Comparison of ENCODE assay signal across 13 mouse cellular contexts in the genomic region with DNA sequence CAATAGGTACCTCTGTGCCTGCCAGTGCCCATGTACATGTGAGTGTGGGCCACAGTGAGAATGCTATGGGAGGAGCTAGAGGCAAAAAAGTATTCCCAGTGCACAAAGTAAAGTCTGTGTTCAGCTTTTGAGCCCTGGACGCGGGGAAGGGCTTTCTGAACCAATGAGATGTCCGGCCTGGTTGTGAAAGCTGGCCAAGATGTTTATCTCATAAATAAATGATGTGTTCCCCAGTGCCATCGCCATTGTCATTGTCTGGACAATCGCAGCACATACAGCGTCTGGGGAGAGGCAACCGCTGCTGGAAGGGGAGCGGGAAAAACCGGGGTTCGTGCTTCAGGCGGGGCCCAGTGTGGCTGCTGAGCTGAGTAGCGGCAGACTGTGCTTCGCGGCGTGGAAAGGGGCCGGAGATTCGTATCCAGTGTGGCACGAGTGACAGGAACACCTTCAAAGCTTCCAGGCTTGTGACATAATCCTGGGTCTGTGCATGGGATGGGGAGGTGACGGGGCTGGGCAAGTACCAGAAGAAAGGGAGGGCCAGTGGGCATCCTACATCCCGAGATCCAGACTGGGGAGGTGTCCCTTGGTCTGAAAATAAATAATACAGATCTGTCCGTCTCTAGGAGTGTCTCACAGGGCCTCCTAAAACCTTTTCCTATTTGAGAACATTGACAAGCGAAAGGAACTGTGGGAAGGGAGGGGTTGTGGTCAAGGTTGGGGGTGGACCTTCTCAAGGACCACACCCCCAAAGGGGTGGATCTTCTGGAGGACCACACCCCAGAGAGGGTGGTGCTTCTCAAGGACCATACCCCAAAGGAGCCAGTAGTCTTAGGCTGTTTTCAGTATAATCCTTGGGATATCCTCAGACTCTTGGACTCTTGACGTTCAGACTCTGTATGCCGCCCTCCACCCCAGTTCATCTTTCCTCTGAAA. TPM values are rescaled to one million over a fixed set of nuclear protein-coding genes. Genes with fewer than 3 reads are reported as not detected.
DNase-seq lines count a peak whose midpoint lies in the region; ATAC-seq lines count a peak whose summit lies in the region.
"Had no signal": no experiment of that assay in that cellular context is flagged by ENCODE, and none has a peak within 500 bp of the region (broad histone marks: within the 10 kb centered on the region; RNA-seq: fewer than 3 reads in every experiment).

No protein-coding gene starts in this region.

- H3K36me3 ChIP-seq in hindbrain, embryonic 14.5 days (replicated peaks; ENCODE audit: control insufficient read depth, insufficient read depth): no peaks in the 10 kb centered on the region
- no peaks in the 10 kb centered on the region for H3K36me3 ChIP-seq in forebrain, embryonic 11.5 days (ENCODE audit: control insufficient read depth, insufficient read depth, low read length)
- H3K36me3 ChIP-seq: embryonic facial prominence, embryonic 12.5 days had no signal

- no peaks in the 10 kb centered on the region for H3K9me3 ChIP-seq in hindbrain, embryonic 14.5 days (ENCODE audit: control insufficient read depth, low read length)
- no peaks in the 10 kb centered on the region for H3K9me3 ChIP-seq in forebrain, embryonic 11.5 days (ENCODE audit: control insufficient read depth, low read length)
- H3K9me3 ChIP-seq: embryonic facial prominence, embryonic 12.5 days; megakaryocyte, embryonic 14.5 days had no signal

- H3K27ac ChIP-seq in hindbrain, embryonic 14.5 days: no peak overlapping the region
- H3K27ac ChIP-seq in forebrain, embryonic 11.5 days (ENCODE audit: low read depth, low read length): no peak overlapping the region
- H3K27ac ChIP-seq: embryonic facial prominence, embryonic 12.5 days had no signal

- no peak for ATAC-seq in hindbrain, embryonic 14.5 days (ENCODE audit: low FRiP score)
- no peak for ATAC-seq in erythroblast, adult 5-6 weeks (replicated peaks; ENCODE audit: low FRiP score, poor library complexity, severe bottlenecking)
- no peak; the same call in 1 of the 2 replicates for ATAC-seq in forebrain, embryonic 11.5 days (replicated peaks; ENCODE audit: low FRiP score)

- H3K4me2 ChIP-seq in hindbrain, embryonic 14.5 days (replicated peaks): 0 out of 2 replicates have a peak overlapping the region, but pooled peaks have one; percentile 10
- H3K4me2 ChIP-seq in forebrain, embryonic 11.5 days (ENCODE audit: low read depth, low read length, severe bottlenecking): no peak overlapping the region
- H3K4me2 ChIP-seq: embryonic facial prominence, embryonic 12.5 days had no signal

- no peaks in the 10 kb centered on the region for H3K4me1 ChIP-seq in hindbrain, embryonic 14.5 days (replicated peaks; ENCODE audit: control insufficient read depth, insufficient read depth, low read length)
- no peaks in the 10 kb centered on the region for H3K4me1 ChIP-seq in forebrain, embryonic 11.5 days (replicated peaks; ENCODE audit: control insufficient read depth, insufficient read depth, low read length)

- H3K27me3 ChIP-seq in hindbrain, embryonic 14.5 days (ENCODE audit: control insufficient read depth, insufficient read depth, low read length): no peaks in the 10 kb centered on the region
- no peaks in the 10 kb centered on the region for H3K27me3 ChIP-seq in forebrain, embryonic 11.5 days (ENCODE audit: control insufficient read depth, insufficient read depth, low read length)
- H3K27me3 ChIP-seq: embryonic facial prominence, embryonic 12.5 days had no signal

- DNase-seq in heart, adult 11 months: peak; percentile 91
- no peak for DNase-seq in heart, postnatal 14 days
- DNase-seq in right cerebral cortex, adult 18-20 months: peak; percentile 31
- no peak for DNase-seq in right cerebral cortex, postnatal 10 days (ENCODE audit: low spot score in 2 of 2)
- DNase-seq in hindbrain, embryonic 14.5 days (ENCODE audit: low spot score): no peak
- DNase-seq in forebrain, embryonic 11.5 days (ENCODE audit: low spot score): no peak
- no peak for DNase-seq in cerebellum, adult 18-20 months
- DNase-seq: adrenal gland, postnatal 25 days; kidney, adult 9 months had no signal

- H3K9ac ChIP-seq in hindbrain, embryonic 14.5 days: no peak overlapping the region
- H3K9ac ChIP-seq in forebrain, embryonic 11.5 days (ENCODE audit: low read length): no peak overlapping the region
- H3K9ac ChIP-seq: embryonic facial prominence, embryonic 12.5 days had no signal

- 57% methylated on average over 24 of the region's 24 CpGs for WGBS in hindbrain, embryonic 14.5 days
- WGBS in forebrain, embryonic 11.5 days: 63% methylated on average over 24 of the region's 24 CpGs

- intact Hi-C loops in heart, postnatal 14 days (cut with DNase I): no loop called here

- no peak overlapping the region for H3K4me3 ChIP-seq in hindbrain, embryonic 14.5 days (replicated peaks; ENCODE audit: low read length)
- H3K4me3 ChIP-seq in forebrain, embryonic 11.5 days (ENCODE audit: low read depth, low read length): no peak overlapping the region
- H3K4me3 ChIP-seq: embryonic facial prominence, embryonic 12.5 days; megakaryocyte, embryonic 14.5 days had no signal

RNA-seq across cellular contexts. Expression of a gene that starts 2.5 kb away (rescaled TPM):
- total RNA-seq in heart, postnatal 14 days (2021): 100 to 1,000 TPM; 877 to 926 TPM
- 0.68 and 0.76 TPM in 2 replicates for polyA plus RNA-seq in hindbrain, embryonic 14.5 days (2014; fragmentation: Nextera tagmentation; extraction: Ambion mirVana)
- not detected in 2 replicates for total RNA-seq in erythroblast, adult 5-6 weeks (2015; ENCODE audit: low replicate concordance)
- total RNA-seq in erythroblast, adult 5-6 weeks (2017; ENCODE audit: low replicate concordance): not detected in 2 replicates
- not detected in 2 replicates for polyA plus RNA-seq in forebrain, embryonic 11.5 days (2014; fragmentation: Nextera tagmentation; extraction: Ambion mirVana)

RNA-seq across cellular contexts. Expression of a gene that starts 8.9 kb away (rescaled TPM):
- total RNA-seq in heart, postnatal 14 days (2021): 1 to 10 TPM; 2.2 to 2.3 TPM
- not detected in 2 replicates for polyA plus RNA-seq in hindbrain, embryonic 14.5 days (2014; fragmentation: Nextera tagmentation; extraction: Ambion mirVana)
- total RNA-seq in erythroblast, adult 5-6 weeks (2015; ENCODE audit: low replicate concordance): not detected in 2 replicates
- total RNA-seq in erythroblast, adult 5-6 weeks (2017; ENCODE audit: low replicate concordance): not detected in 2 replicates
- polyA plus RNA-seq in forebrain, embryonic 11.5 days (2014; fragmentation: Nextera tagmentation; extraction: Ambion mirVana): 0.12 and 0.84 TPM in 2 replicates
- total RNA-seq: adrenal gland, postnatal 25 days; left cerebral cortex, postnatal 25 days had no signal

Comparison
In these comparisons a context has a peak if more than half of its experiments do, and no peak if none do; other contexts are left out.
1. DNase-seq: peak in heart, adult 11 months (single experiment) and right cerebral cortex, adult 18-20 months (single experiment); none in heart, postnatal 14 days (0 of 2), right cerebral cortex, postnatal 10 days (0 of 2), hindbrain, embryonic 14.5 days (single experiment), forebrain, embryonic 11.5 days (single experiment) and cerebellum, adult 18-20 months (0 of 2).
2. RNA of a gene that starts 2.5 kb away (total RNA-seq): 877 to 926 TPM in heart, postnatal 14 days; not detected in erythroblast, adult 5-6 weeks; every median in the first group is over 100 times any median in the second.